Mouse (Mus musculus): ENCODE results near the gene Natd1.
A peak's percentile ranks its signal among the peaks of the same experiment; 100 is the strongest.

Gene Natd1

DNA sequence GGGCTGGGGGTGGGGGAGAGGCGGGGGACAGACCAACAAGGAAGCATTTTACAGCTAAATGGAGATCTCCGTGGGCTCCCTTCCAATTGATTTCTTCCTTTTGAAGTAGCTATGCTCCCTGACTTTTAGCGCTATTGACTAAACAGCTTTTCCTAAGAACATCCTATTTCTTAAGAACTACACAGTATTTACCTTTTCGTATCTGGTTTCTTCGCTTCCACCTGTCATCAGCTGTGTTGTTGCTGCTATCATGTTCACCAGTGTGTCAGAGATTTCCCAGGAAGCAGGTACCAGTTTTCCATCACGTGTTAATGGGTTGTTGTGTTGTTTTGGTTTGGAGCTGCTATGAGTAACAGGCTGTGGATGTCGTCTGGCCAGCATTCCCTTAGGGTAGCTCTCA, at the start of gene Natd1:
Gene Natd1, minus strand, starts transcription at position 260 of the 400 bp plus-strand sequence.
- DNase-seq (ENCODE audit: low spot score in 2 of 2), result no peak

DNA sequence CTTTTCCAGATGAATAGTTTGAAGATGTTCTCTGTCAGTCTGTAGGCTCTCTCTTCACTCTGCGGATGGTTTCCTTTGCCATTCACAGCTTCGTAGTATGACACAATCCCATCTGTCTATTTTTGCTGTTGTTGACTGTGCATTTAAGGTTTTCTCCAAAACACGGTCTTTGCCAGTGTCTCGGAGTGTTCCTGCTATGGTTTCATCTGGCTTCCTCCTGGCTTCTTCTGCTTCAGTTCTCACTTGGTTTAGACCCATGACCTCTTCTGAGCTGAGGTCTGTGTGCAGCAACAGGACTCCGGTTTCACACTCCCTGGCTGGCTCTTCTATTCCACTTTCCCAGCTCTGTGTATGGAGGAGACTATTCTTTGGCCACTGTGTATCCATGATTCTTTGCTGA, 48.2 kb upstream of the Natd1 start:
- DNase-seq (ENCODE audit: low spot score in 2 of 2), result no peak

GRCm38 (mm10) chr11:60961176-60961575, 46.6 kb upstream of the Natd1 start:
- DNase-seq (ENCODE audit: low spot score in 2 of 2), result no peak

GRCm38 (mm10) chr11:60958948-60959347, 44.4 kb upstream of the Natd1 start:
- no peak for DNase-seq (ENCODE audit: low spot score in 2 of 2)

- DNase-seq (ENCODE audit: low spot score in 2 of 2), result no peak
Observed at GRCm38 (mm10) chr11:60955621-60956383, 41.3 kb upstream of the Natd1 start.

GRCm38 (mm10) chr11:60954255-60955104, 39.9 kb upstream of the Natd1 start:
- DNase-seq (ENCODE audit: low spot score in 2 of 2), result no peak

GRCm38 (mm10) chr11:60953803-60954202, 39.3 kb upstream of the Natd1 start:
- peak; percentile 78 to 82 for DNase-seq (ENCODE audit: low spot score in 2 of 2)

DNA sequence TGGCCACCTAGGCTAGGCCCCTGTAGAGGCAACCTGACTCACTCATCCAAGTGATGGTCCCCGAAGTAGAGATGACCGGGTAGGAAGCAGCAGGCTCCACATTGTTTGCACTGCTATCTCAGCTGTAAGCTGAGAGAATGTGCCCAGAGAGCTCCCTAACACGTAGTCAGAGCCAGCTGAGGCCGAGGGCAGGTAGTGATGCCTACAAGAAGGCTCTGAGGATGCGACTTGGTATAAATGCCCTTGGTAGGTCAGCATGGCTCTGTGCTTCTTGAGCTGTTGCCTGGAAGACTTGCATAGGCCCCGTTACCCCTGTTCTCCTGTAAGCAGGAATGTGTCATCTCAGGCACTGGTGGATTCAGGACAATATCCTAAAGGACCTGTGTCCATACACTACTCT, 38.4 kb upstream of the Natd1 start:
- DNase-seq (ENCODE audit: low spot score in 2 of 2), result no peak

DNA sequence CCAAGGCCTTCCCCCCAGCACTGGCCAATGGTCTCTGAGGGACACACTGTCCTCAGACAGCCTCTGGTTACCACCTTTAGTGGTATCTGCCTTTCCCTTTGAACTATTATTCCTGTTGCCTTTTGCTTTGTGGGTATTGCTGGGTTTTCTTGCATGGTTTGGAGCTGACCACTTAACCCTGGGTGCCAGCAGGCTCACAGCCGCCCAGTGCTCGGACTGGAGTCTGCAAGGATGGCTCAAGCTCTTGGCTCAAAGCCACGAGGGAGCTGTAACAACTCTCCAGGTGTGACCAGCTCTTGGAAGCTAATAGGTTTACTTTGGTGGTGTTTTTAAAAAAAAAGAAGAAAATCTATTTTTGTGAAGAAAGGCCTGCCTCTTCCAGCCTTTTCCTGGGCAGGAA, 37.8 kb upstream of the Natd1 start:
- no peak for DNase-seq (ENCODE audit: low spot score in 2 of 2)

DNA sequence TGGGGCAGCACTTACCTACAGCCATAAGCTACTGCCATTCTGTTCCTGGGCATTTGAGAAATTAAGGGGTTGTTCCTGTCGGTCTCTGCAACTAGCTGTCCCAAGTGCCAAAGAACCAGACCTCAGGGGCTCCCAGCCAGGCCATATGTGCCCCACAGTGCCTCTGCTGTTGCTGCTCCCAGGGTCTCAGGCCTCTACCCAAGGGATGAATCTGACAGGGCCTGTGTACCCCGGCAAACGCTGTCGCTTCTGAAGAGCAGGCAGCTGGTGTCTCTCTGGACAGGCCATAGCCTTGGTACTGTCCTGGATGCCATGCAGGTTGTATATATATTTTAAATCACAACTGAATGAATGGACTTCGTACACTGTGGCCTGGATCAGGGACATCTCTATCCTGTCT, 37.3 kb upstream of the Natd1 start:
- DNase-seq (ENCODE audit: low spot score in 2 of 2), result no peak

- DNase-seq (ENCODE audit: low spot score in 2 of 2), result no peak
Observed at GRCm38 (mm10) chr11:60945003-60945402, 30.5 kb upstream of the Natd1 start.

DNA sequence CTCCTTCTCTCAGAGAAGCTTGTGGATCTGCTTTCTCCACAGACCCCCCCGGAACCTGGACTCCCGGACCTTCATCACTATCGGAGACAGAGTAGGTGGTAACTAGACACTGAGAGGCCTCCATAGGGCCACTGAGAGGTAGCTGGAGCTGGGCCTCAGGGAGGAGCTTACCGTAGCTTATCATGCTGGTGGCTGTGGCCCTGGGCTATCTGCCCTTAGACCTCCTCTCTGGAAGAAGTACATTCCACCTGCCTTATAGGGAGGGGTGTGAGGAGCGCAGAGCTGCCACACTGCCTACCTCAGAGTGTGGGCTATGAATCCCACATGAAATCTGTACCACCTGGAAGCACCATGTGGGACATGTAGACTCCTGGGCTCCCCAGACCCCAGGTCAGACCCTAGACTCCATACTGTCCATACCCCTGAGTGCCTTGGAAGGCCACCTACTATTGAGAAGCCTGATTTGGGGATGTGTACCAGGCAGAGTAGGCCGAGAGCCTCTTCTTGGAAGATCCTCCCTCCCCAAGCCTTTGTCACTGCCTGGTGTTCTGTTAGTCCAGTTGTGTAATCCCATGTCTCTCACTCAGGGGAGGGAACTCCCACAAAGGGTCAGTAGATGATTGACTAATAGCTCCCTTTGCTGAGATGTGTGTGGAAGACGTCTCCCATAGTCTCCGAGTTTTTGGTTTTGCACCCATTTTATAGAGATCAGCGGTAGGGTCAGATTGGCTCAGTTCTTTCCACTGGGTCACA, 27.9 kb upstream of the Natd1 start:
- DNase-seq (ENCODE audit: low spot score in 2 of 2), result no peak

DNA sequence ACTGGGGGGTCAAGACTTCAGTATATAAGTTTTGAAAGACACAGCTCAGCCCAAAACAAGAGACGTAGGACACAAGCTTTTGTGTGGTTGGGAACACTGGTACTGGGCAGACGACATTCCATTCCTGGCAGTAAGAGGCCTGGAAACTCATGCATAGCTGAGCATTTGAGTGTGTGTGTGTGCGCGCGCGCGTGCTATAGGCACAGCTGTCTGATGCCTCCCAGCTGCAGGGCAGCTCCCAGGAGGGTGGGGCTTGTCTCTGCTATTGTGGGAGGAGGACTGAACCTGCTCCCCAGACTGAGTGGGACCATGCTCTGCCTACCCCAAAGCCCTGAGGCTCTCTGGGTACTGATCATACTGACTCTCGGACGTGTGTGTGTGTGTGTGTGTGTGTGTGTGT, 26.8 kb upstream of the Natd1 start:
- no peak for DNase-seq (ENCODE audit: low spot score in 2 of 2)

- DNase-seq (ENCODE audit: low spot score in 2 of 2), result no peak
Observed at GRCm38 (mm10) chr11:60940501-60940900, 26.0 kb upstream of the Natd1 start.

DNA sequence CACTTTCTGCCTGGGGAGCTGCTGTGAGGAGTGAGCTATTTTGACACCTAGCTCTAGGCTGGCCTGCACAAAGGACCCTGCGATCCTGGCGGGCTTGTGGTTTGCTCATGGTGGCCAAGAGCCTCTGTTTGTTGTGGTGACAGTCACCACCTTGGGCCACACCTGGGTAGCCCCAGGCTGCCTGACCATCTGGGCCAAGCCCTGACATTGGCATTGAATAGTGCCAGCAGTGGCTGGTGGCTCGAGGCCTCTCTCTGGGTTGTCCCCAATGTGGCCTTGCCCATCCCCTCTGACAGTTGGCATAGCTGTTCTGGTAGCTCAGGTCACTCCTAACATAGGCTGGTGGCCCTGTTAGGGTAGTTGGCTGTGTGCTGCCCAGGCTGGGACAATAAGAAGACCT, 24.9 kb upstream of the Natd1 start:
- DNase-seq (ENCODE audit: low spot score in 2 of 2), result peak; percentile 70 to 72

DNA sequence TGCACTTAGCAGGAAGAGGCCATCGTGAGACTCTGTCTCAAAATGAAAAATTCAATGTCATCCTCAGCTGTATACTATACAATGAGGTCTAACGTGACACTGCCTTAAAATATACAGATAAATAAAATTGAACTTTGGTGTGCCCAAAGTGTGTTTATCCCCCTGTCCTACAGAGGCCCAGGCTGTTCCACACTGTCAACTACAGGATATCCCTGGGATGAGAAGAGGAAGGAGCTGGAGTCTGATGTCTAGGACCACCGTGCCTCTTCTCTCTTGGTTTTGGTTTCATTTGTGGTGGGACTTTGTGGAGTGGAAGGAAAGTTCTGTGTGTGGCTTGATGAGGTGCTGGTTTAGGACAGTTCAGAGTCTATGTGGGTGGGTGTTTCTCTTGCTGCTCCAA, 23.1 kb upstream of the Natd1 start:
- no peak for DNase-seq (ENCODE audit: low spot score in 2 of 2)

GRCm38 (mm10) chr11:60935975-60936373, 21.4 kb upstream of the Natd1 start:
- DNase-seq (ENCODE audit: low spot score in 2 of 2), result no peak

DNA sequence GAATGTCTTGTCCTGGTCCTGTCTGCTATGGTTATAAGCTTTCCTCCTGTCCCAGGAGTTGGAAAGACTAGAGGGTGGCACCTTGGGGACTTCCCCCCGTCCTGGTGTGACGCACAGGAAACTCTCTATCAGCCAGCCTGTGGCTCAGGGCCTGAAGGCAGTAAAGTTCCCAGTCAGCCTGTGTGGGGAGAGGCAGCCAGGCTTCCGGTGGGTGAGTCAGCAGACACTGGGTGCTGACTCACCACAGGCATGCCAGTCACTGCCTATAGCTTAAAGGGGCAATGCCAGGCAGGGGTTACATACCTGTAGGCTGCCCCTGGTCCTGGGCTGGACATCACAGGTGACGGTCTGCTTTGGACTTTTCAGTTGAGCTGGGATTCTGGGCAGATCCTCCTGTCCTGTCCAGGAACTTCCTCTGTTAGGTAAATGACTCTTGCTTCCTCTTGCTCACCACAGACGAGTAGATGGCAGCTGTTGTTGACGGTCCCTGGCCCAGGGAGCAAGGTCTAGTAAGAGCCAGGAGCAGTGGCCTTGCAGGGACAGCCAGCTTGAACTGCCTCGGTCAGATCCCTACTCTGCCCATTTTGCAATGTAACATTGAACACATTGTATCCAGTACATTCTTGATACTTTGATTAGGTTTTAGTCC, 20.9 kb upstream of the Natd1 start:
- peak; percentile 83 to 85 for DNase-seq (ENCODE audit: low spot score in 2 of 2)

DNA sequence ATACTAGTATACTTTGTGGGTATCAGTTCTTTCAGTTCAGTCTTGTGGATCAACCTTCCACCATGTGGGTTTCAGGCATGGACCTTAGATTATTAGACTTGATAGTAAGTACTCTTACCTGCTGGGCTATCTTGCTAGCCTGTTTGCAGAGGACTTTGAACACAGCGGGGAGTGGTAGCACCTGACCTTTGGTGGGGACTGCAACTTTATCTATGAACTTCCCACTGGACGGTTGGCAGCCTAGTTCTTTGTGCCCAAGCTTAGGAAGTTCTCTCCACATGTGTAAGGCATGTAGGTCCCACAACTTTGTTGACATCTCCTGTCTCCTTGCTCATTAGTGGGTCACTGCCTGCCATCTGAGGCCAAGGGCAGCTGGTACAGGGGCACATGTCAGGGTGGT, 20.2 kb upstream of the Natd1 start:
- no peak for DNase-seq (ENCODE audit: low spot score in 2 of 2)

DNA sequence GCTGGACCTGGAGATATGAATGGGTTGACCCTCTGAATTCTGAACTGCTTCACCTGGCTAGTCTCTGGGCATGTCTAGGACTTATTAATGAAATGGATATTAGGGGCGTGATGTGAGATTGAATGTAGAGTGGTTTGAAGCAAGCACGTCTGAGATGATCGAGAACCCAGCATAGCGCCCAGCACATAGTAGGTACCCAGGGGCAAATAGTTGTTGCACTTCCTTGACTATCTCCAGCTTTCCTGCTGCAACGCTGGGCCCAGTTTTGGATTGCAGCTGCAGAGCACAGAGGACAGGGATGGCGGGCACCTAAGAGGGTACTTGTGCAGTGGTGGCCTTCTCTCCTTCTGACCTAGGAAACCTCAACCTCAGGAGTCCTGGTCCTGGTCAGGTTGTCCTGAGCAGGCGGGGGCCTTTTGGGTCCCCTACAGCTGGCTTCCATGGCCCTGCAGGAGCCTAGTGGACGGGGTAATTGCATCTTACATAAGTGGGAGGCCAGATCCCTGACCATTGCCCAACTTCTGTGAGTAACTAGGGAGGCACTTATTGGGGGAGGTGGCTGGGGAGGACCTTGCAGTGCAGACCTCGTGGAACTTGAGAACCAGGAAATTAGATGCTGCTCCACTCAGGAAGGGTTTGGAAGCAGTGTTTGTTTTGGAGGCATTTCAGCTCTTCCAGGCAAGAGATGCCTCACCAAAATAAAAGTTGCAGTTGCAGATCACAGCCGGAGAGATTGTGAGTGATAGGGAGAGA, 18.8 kb upstream of the Natd1 start:
- DNase-seq (ENCODE audit: low spot score in 2 of 2), result peak; percentile 67 to 79

GRCm38 (mm10) chr11:60932503-60933020, 18.0 kb upstream of the Natd1 start:
- no peak for DNase-seq (ENCODE audit: low spot score in 2 of 2)

All from heart, adult 9 months (tissue).